Mouse (Mus musculus): Measurements from ENCODE around the gene Gm10160.

DNA sequence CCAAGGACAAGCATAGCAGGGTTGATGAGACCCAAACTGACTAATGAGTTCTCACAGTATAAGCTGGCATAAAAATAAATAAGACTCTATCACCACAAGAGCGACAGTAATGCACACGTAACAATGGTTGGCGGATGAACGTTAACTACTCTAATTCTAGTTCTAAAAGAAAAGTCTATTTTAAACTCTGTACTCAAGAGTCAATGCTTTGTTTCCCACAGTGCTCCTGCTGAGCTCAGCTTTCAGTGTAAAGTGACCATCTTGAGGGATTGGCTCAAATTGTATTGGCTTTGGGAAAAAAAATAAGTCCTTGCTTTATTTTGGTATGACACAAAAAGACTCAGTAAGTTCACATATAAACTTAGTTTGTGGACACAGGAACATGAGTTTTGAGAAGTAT lies 29.5 kb upstream of the Gm10160 start:
- TF ChIP-seq CTCF (IDR thresholded peaks at IDR 0.05; ENCODE audit: borderline replicate concordance, insufficient read depth, low read depth, low read length) (no peak), POLR2A (IDR thresholded peaks at IDR 0.05; ENCODE audit: borderline replicate concordance, insufficient read depth, low read length) (no peak)

All from cerebellum, adult 2 months (tissue).